Mouse (Mus musculus): ENCODE data around the gene Arl6ip1.

DNA sequence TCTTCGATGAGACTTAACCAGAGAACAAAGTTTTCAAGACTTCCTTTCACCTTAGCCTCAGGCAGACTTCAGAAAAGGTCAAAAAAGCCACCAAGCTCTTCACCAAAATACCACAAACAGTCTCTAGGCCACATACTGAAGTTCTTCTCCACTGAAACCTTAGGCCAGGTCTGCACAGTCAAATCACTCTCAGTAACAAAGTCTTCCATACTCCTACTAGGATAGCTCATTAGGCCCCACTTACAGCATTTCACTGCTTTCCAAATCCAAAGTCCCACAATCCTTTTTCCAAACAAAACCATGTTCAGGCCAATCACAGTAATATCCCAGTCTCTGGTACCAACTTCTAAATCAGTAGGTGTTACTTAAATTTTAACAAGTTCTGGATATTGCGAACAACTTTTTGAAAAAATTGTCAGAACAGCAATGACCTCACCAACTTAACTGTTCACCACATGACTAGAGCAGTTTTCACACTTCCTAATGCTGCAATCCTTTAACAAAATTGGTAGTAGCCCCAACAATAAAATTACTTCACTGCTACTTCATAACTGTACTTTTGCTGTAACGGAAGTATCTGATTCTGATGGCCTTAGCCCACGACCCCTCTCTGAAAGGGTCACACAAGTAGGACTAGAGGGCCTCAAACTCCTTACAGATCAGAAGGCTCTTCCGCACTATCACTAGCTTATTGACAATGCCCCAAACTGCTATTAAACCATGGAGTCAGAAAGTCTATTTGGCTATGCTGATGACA, 15.7 kb downstream of the Arl6ip1 start:
- TF ChIP-seq POLR2A (IDR thresholded peaks at IDR 0.05; ENCODE audit: low read depth, low read length) (no peak), CTCF (IDR thresholded peaks at IDR 0.05; ENCODE audit: extremely low read depth, insufficient read depth, insufficient read length, insufficient replicate concordance) (no peak)
